Mouse (Mus musculus) midbrain, embryonic 15.5 days (tissue): ENCODE measurements around the gene Grk3. TPM values are rescaled to one million over a fixed set of nuclear protein-coding genes. Genes with fewer than 3 reads are reported as not detected.
A peak's percentile ranks its signal among the peaks of the same experiment; 100 is the strongest.

Experiments used
- ATAC-seq: fragments of 200-750 bp; cut with Nextera tagmentation; replicated peaks from 2 replicates; pipeline ENCODE4 v1.8.0; 2017; ENCODE audit warnings: moderate TSS enrichment
- H3K27ac ChIP-seq: fragments of 300-500 bp; sonication (generic); 2 replicates; pipeline ENCODE4 v1.5.1; 2015; ENCODE audit warnings: mild to moderate bottlenecking, inconsistent platforms
- H3K27me3 ChIP-seq: fragments of 300-500 bp; sonication (generic); replicated peaks from 2 replicates; pipeline ENCODE4 v1.6.1; 2015; ENCODE audit warnings: inconsistent platforms
- H3K36me3 ChIP-seq: fragments of 300-500 bp; sonication (generic); replicated peaks from 2 replicates; pipeline ENCODE4 v1.6.1; 2015; ENCODE audit warnings: inconsistent platforms
- H3K4me1 ChIP-seq: fragments of 300-500 bp; sonication (generic); 2 replicates; pipeline ENCODE4 v1.6.1; 2015; ENCODE audit warnings: inconsistent platforms
- H3K4me2 ChIP-seq: fragments of 300-500 bp; sonication (generic); 2 replicates; pipeline ENCODE4 v1.6.1; 2015; ENCODE audit warnings: inconsistent platforms, mild to moderate bottlenecking, moderate library complexity
- H3K4me3 ChIP-seq: fragments of 300-500 bp; sonication (generic); 2 replicates; pipeline ENCODE4 v1.5.1; 2015; ENCODE audit warnings: mild to moderate bottlenecking, inconsistent platforms
- H3K9ac ChIP-seq: fragments of 300-500 bp; sonication (generic); 2 replicates; pipeline ENCODE4 v1.6.1; 2015; ENCODE audit warnings: mild to moderate bottlenecking, inconsistent platforms
- H3K9me3 ChIP-seq: fragments of 300-500 bp; sonication (generic); 2 replicates; pipeline ENCODE4 v1.6.1; 2016; ENCODE audit warnings: inconsistent platforms
- WGBS: fragments of 180-500 bp; shearing (Covaris S2); methylation state at CpG from one replicate; pipeline ENCODE4 v1.1.7; 2015; ENCODE audit warnings: mixed read lengths; 5-methylcytosine and 5-hydroxymethylcytosine counted together
- polyA plus RNA-seq: library from polyadenylated mRNA; unstranded; fragments of >200 nt; fragmentation: Nextera tagmentation; extraction: Ambion mirVana; gene quantifications from 2 replicates; pipeline ENCODE4 v1.2.1, GENCODE M21; 2015

Grk3 gene
- polyA plus RNA-seq, 1 experiment from 2014 or later: 31.8 TPM

GRCm38 (mm10) chr5:112877391-112878115 lies 138.0 kb downstream of the Grk3 start:
- H3K27me3 ChIP-seq: no peaks in the 10 kb centered on the region
- no peak for ATAC-seq

GRCm38 (mm10) chr5:112876846-112877390 lies 138.7 kb downstream of the Grk3 start:
- Histone ChIP-seq H3K27ac (no peak overlapping the region), H3K27me3 (no peaks in the 10 kb centered on the region), H3K4me2 (no peak overlapping the region), H3K9me3 (no peaks in the 10 kb centered on the region), H3K36me3 (no peaks in the 10 kb centered on the region), H3K4me1 (no peaks in the 10 kb centered on the region), H3K4me3 (no peak overlapping the region), H3K9ac (no peak overlapping the region)
- no peak for ATAC-seq
- 47% methylated on average over 4 of the region's 4 CpGs for WGBS

More at GRCm38 (mm10) chr5:112877391-112878115, 138.0 kb downstream of the Grk3 start:
- Histone ChIP-seq H3K36me3 (no peaks in the 10 kb centered on the region), H3K27ac (no peak overlapping the region), H3K4me3 (no peak overlapping the region), H3K4me2 (no peak overlapping the region), H3K9ac (no peak overlapping the region), H3K9me3 (no peaks in the 10 kb centered on the region), H3K4me1 (no peaks in the 10 kb centered on the region)
- 43% methylated on average over 14 of the region's 14 CpGs for WGBS

- H3K36me3 ChIP-seq: no peaks in the 10 kb centered on the region
- H3K27ac ChIP-seq: no peak overlapping the region
- H3K9ac ChIP-seq: no peak overlapping the region
- H3K27me3 ChIP-seq: no peaks in the 10 kb centered on the region
- no peaks in the 10 kb centered on the region for H3K4me1 ChIP-seq
- H3K4me3 ChIP-seq: no peak overlapping the region
- WGBS: 88% methylated on average over 6 of the region's 6 CpGs
- H3K9me3 ChIP-seq: no peaks in the 10 kb centered on the region
- no peak for ATAC-seq
- no peak overlapping the region for H3K4me2 ChIP-seq
These were observed 142.6 kb downstream of the Grk3 start for GRCm38 (mm10) chr5:112872999-112873398.

- Histone ChIP-seq H3K27me3 (no peaks in the 10 kb centered on the region), H3K36me3 (no peaks in the 10 kb centered on the region), H3K4me1 (no peaks in the 10 kb centered on the region), H3K9me3 (no peaks in the 10 kb centered on the region), H3K27ac (no peak overlapping the region), H3K4me3 (no peak overlapping the region), H3K4me2 (no peak overlapping the region), H3K9ac (no peak overlapping the region)
- WGBS: 21% methylated on average over 9 of the region's 9 CpGs
- ATAC-seq: peak; percentile 66
These were observed 144.9 kb downstream of the Grk3 start for GRCm38 (mm10) chr5:112870729-112871128.

GRCm38 (mm10) chr5:112868620-112869019 lies 147.0 kb downstream of the Grk3 start:
- no peak overlapping the region for H3K4me2 ChIP-seq
- no peaks in the 10 kb centered on the region for H3K36me3 ChIP-seq
- ATAC-seq: no peak
- no peaks in the 10 kb centered on the region for H3K27me3 ChIP-seq
- H3K27ac ChIP-seq: no peak overlapping the region
- H3K4me1 ChIP-seq: no peaks in the 10 kb centered on the region
- H3K4me3 ChIP-seq: no peak overlapping the region
- no peak overlapping the region for H3K9ac ChIP-seq
- no peaks in the 10 kb centered on the region for H3K9me3 ChIP-seq
- 81% methylated on average over 5 of the region's 5 CpGs for WGBS

- no peak overlapping the region for H3K27ac ChIP-seq
- no peak overlapping the region for H3K9ac ChIP-seq
- no peaks in the 10 kb centered on the region for H3K27me3 ChIP-seq
- ATAC-seq: no peak
- 0 out of 2 replicates have a peak, but pooled peaks cover under 1% of the 10 kb centered on the region for H3K4me1 ChIP-seq
- no peak overlapping the region for H3K4me2 ChIP-seq
- H3K9me3 ChIP-seq: no peaks in the 10 kb centered on the region
- 49% methylated on average over 4 of the region's 4 CpGs for WGBS
- no peak overlapping the region for H3K4me3 ChIP-seq
- no peaks in the 10 kb centered on the region for H3K36me3 ChIP-seq
These were observed 150.7 kb downstream of the Grk3 start for GRCm38 (mm10) chr5:112864719-112865367.

Other genes with a start within 250 kb of the Grk3 start
- gene Myo18b, start 119.4 kb downstream of the Grk3 start, polyA plus RNA-seq: 1.5 and 1.6 TPM in 2 replicates
- not detected in 2 replicates for gene Crybb2, start 54.3 kb upstream of the Grk3 start, polyA plus RNA-seq
- 1.1 and 1.6 TPM in 2 replicates for gene Crybb3, start 65.8 kb upstream of the Grk3 start, polyA plus RNA-seq
- 3.9 TPM in 2 replicates for gene 2900026A02Rik, start 205.4 kb upstream of the Grk3 start, polyA plus RNA-seq
- gene Tmem211, start 211.1 kb upstream of the Grk3 start, polyA plus RNA-seq: 0.09 and 0.14 TPM in 2 replicates